Mouse (Mus musculus) neutrophil, adult 65 days (primary cell): ENCODE data around the gene 2310011J03Rik. TPM values are rescaled to one million over a fixed set of nuclear protein-coding genes. Genes with fewer than 3 reads are reported as not detected.

Source experiments
- total RNA-seq: library from RNA; stranded (reverse); gene quantifications from 2 replicates; pipeline ENCODE4 v1.2.4, GENCODE M21; 2023

Gene 2310011J03Rik
- total RNA-seq = 29.5 and 40.3 TPM in 2 replicates

GRCm38 (mm10) chr10:80320340-80320760 lies at the start of gene 2310011J03Rik:
TSS of gene 2310011J03Rik (minus strand) at chr10:80320537.

DNA sequence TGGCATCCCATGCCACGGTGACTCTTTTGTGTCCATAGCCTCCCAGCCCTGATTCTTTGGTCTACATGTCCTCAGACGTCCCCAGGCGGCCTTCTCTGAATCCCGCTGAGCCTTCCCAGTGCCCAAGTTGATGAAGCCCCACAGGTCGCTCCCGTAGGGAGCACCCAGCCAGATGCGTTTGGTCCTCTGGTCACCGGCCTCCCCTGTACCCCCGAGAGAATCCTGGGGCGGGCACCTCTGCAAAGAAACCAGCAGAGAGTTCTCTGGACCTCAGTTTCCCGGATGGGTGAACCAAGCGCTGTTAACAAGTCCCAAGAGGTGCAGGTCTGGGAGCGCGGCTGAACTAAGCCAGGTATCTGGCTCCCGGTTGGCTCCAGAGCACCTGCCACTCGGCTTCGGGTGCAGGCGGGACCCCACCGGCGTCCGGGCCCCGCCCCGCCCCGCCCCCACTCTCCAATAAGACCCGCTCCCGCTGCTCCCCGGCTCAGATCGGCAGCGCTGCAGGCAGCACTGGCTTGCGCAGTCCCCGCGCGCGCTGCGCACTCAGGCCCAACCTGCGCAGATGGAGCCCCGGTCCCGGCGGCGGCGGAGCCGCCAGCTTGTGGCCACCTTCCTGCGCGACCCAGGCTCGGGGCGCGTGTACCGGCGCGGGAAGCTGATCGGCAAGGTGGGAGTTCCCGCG lies 35.8 kb upstream of the 2310011J03Rik start, which contains the start of gene Plk5:
Plk5 (plus strand) TSS at position 459 of the 682 bp plus-strand sequence.

DNA sequence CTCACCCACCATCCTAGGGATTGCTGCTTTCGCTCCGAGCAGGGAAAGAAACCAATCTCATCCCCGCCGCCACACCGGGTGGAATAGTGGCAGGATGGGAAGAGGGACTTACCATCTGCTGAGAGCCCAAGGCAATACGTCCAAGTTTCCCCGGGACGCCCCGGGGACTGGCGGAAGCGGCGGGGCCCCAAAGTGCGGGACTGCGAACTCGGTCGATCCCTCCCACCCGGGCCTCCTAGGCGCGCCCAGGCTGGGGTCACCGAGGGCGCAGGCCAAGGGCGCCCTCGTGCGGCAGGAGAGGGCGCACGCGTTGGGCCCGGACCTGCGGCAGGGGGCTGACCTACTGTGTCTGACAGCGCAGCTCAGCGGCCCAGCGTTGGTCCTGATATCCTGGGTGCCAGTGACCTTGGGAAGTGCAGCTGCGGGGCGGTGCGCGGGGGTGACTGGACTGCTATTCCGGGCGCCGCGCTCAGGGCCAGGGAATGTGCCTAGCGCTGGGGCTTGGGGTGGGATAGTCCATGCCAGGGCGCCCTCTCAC lies 28.0 kb upstream of the 2310011J03Rik start, which contains the start of gene Adamtsl5:
Adamtsl5 (minus strand) TSS at position 169 of the 538 bp plus-strand sequence.

GRCm38 (mm10) chr10:80329273-80330081 lies 9.1 kb upstream of the 2310011J03Rik start, which contains the start of the genes Pcsk4 and Reep6:
TSS of gene Pcsk4 (minus strand) at chr10:80329498.
TSS of gene Reep6 (plus strand) at chr10:80329953.

DNA sequence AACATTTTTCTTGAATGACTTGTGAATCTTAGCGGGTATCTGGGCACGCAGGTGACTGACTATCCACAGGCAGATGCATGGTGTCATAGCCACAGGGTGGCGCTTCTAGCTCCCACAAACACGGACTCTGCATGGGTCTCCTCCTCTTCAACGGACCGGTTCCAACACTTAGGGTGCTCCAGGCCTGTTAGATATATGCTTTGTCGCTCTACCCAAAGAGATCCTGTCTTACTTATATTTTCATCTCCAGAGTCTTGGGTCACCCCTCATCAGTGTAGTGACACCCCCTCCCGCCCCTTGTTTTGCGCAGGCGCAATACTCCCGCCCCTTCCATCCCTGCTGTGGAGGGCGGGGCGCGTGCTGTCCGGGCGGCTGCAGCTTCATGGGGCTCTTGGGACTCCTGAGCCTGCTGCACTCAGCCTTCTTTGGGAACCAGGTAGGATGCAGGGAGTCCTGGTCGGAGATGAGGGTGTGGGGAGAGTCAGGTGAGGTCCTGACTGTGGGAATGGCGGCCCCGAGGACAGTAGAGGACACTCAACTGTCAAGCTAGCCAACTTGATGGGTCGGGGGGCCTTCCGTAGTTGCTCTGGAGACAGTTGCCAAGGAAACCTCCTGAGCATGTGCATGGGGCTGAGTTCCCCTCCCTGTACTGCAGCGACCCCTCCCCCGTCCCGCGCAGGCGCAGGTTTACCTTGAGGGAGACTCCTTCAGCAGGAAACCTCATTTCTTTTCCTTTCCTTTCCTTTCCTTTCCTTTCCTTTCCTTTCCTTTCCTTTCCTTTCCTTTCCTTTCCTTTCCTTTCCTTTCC lies 24.5 kb downstream of the 2310011J03Rik start, which contains the start of gene Apc2:
Apc2 (plus strand) TSS at position 360 of the 808 bp plus-strand sequence.

GRCm38 (mm10) chr10:80292251-80293146 lies 27.8 kb downstream of the 2310011J03Rik start, which contains the start of gene Rps15:
TSS of gene Rps15 (plus strand) at chr10:80292453.

Other genes starting within 250 kb of the 2310011J03Rik start
- gene Sbno2, start 215.0 kb downstream of the 2310011J03Rik start, total RNA-seq = 164 and 210 TPM in 2 replicates
- gene Stk11, start 204.7 kb downstream of the 2310011J03Rik start, total RNA-seq = 193 and 249 TPM in 2 replicates
- gene Atp5d, start 181.9 kb downstream of the 2310011J03Rik start, total RNA-seq = 81.5 and 92.7 TPM in 2 replicates
- gene Cbarp, start 179.7 kb downstream of the 2310011J03Rik start, total RNA-seq = 0.61 and 1.3 TPM in 2 replicates
- gene Midn, start 172.3 kb downstream of the 2310011J03Rik start, total RNA-seq = 220 and 226 TPM in 2 replicates
- 41.2 and 65.3 TPM in 2 replicates for gene Cirbp, start 154.6 kb downstream of the 2310011J03Rik start, total RNA-seq
- gene 1600002K03Rik, start 147.6 kb downstream of the 2310011J03Rik start, total RNA-seq = 1.8 and 2.7 TPM in 2 replicates
- gene Efna2, start 141.1 kb downstream of the 2310011J03Rik start, total RNA-seq = not detected in 2 replicates
- gene Mum1, start 94.1 kb downstream of the 2310011J03Rik start, total RNA-seq = 20.6 and 22.3 TPM in 2 replicates
- gene Ndufs7, start 71.4 kb downstream of the 2310011J03Rik start, total RNA-seq = 44.9 and 49.8 TPM in 2 replicates
- gene Gamt, start 59.5 kb downstream of the 2310011J03Rik start, total RNA-seq = 4.0 and 4.8 TPM in 2 replicates
- 71.8 and 72.5 TPM in 2 replicates for gene Dazap1, start 59.1 kb downstream of the 2310011J03Rik start, total RNA-seq
- 539 and 578 TPM in 2 replicates for gene Rps15, start 28.1 kb downstream of the 2310011J03Rik start, total RNA-seq
- not detected in 2 replicates for gene Apc2, start 24.6 kb downstream of the 2310011J03Rik start, total RNA-seq
- not detected in 2 replicates for gene Pcsk4, start 9.0 kb upstream of the 2310011J03Rik start, total RNA-seq
- gene Reep6, start 9.4 kb upstream of the 2310011J03Rik start, total RNA-seq = 0.44 and 0.54 TPM in 2 replicates
- not detected in 2 replicates for gene Adamtsl5, start 27.9 kb upstream of the 2310011J03Rik start, total RNA-seq
- not detected in 2 replicates for gene Plk5, start 35.9 kb upstream of the 2310011J03Rik start, total RNA-seq
- gene Mex3d, start 67.1 kb upstream of the 2310011J03Rik start, total RNA-seq = 1.9 and 2.6 TPM in 2 replicates
- gene Mbd3, start 79.0 kb upstream of the 2310011J03Rik start, total RNA-seq = 30.1 and 33.3 TPM in 2 replicates
- 68.5 and 72.8 TPM in 2 replicates for gene Uqcr11, start 86.3 kb upstream of the 2310011J03Rik start, total RNA-seq
- 40.0 and 42.1 TPM in 2 replicates for gene Tcf3, start 113.1 kb upstream of the 2310011J03Rik start, total RNA-seq
- gene Onecut3, start 174.3 kb upstream of the 2310011J03Rik start, total RNA-seq = not detected in 2 replicates
- not detected in 2 replicates for gene Atp8b3, start 218.6 kb upstream of the 2310011J03Rik start, total RNA-seq
- gene Rexo1, start 241.0 kb upstream of the 2310011J03Rik start, total RNA-seq = 87.8 and 112 TPM in 2 replicates